Mouse (Mus musculus) heart, embryonic 11.5 days (tissue): ENCODE measurements around the gene Jph4. TPM values are rescaled to one million over a fixed set of nuclear protein-coding genes. Genes with fewer than 3 reads are reported as not detected.

Experiments used
- ATAC-seq: fragments of 200-750 bp; cut with Nextera tagmentation; replicated peaks from 2 replicates; pipeline ENCODE4 v1.8.0; 2017; ENCODE audit warnings: moderate library complexity; ENCODE audit not compliant: insufficient number of reproducible peaks, low FRiP score, low TSS enrichment
- H3K27ac ChIP-seq: fragments of 300-500 bp; sonication (generic); 2 replicates; pipeline ENCODE4 v1.5.1; 2014; ENCODE audit warnings: mild to moderate bottlenecking, low read depth, low read length
- H3K27me3 ChIP-seq: fragments of 300-500 bp; sonication (generic); 2 replicates; pipeline ENCODE4 v1.6.1; 2014; ENCODE audit warnings: mild to moderate bottlenecking, low read length, mixed read lengths; ENCODE audit not compliant: control insufficient read depth, insufficient read depth
- H3K36me3 ChIP-seq: fragments of 300-500 bp; sonication (generic); 2 replicates; pipeline ENCODE4 v1.6.1; 2014; ENCODE audit warnings: mild to moderate bottlenecking, low read length, moderate library complexity, mixed read lengths; ENCODE audit not compliant: control insufficient read depth, insufficient read depth
- H3K4me1 ChIP-seq: fragments of 300-500 bp; sonication (generic); 2 replicates; pipeline ENCODE4 v1.6.1; 2014; ENCODE audit warnings: low read length; ENCODE audit not compliant: control insufficient read depth, insufficient read depth
- H3K4me2 ChIP-seq: fragments of 300-500 bp; sonication (generic); 2 replicates; pipeline ENCODE4 v1.6.1; 2014; ENCODE audit warnings: mild to moderate bottlenecking, moderate library complexity
- H3K4me3 ChIP-seq: fragments of 300-500 bp; sonication (generic); 2 replicates; pipeline ENCODE4 v1.5.1; 2014; ENCODE audit warnings: low read depth, low read length
- H3K9ac ChIP-seq: fragments of 300-500 bp; sonication (generic); 2 replicates; pipeline ENCODE4 v1.6.1; 2014; ENCODE audit warnings: mild to moderate bottlenecking, low read depth, low read length, moderate library complexity
- H3K9me3 ChIP-seq: fragments of 300-500 bp; sonication (generic); replicated peaks from 2 replicates; pipeline ENCODE4 v1.6.1; 2016; ENCODE audit warnings: low read length; ENCODE audit not compliant: control insufficient read depth
- WGBS: fragments of 180-500 bp; shearing (Covaris S2); extraction: QIAGEN DNeasy Blood & Tissue Kit; methylation state at CpG from one replicate; pipeline ENCODE4 v1.1.7; 2014; ENCODE audit not compliant: insufficient replicate concordance; 5-methylcytosine and 5-hydroxymethylcytosine counted together
- polyA plus RNA-seq: library from polyadenylated mRNA; unstranded; fragments of >200 nt; fragmentation: Nextera tagmentation; extraction: Ambion mirVana; gene quantifications from 2 replicates; pipeline ENCODE4 v1.2.1, GENCODE M21; 2014

Gene Jph4
- polyA plus RNA-seq, 1 experiment from 2014 or later, result 0.31 TPM

- Histone ChIP-seq H3K36me3 (no peaks in the 10 kb centered on the region), H3K27me3 (peaks cover 86% of the 10 kb centered on the region), H3K4me3 (0 out of 2 replicates have a peak overlapping the region, but pooled peaks have one; percentile 12), H3K27ac (no peak overlapping the region), H3K9ac (no peak overlapping the region), H3K9me3 (no peaks in the 10 kb centered on the region), H3K4me1 (peaks cover 16% of the 10 kb centered on the region; the same call in 1 of the 2 replicates), H3K4me2 (peak overlapping the region; percentile 29)
- WGBS, result 59% methylated on average over 51 of the region's 51 CpGs
- ATAC-seq, result no peak
These were observed 3.3 kb downstream of the Jph4 start for GRCm38 (mm10) chr14:55113351-55113974.

- H3K4me1 ChIP-seq, result peaks cover 13% of the 10 kb centered on the region; the same call in 1 of the 2 replicates
- no peak overlapping the region for H3K9ac ChIP-seq
- 80% methylated on average over 2 of the region's 2 CpGs for WGBS
- ATAC-seq, result no peak
- no peaks in the 10 kb centered on the region for H3K9me3 ChIP-seq
- H3K27ac ChIP-seq, result no peak overlapping the region
- H3K36me3 ChIP-seq, result no peaks in the 10 kb centered on the region
- H3K4me2 ChIP-seq, result no peak overlapping the region
- H3K4me3 ChIP-seq, result no peak overlapping the region
- H3K27me3 ChIP-seq, result peaks cover 82% of the 10 kb centered on the region
These were observed 5.0 kb downstream of the Jph4 start for GRCm38 (mm10) chr14:55111720-55112119.

DNA sequence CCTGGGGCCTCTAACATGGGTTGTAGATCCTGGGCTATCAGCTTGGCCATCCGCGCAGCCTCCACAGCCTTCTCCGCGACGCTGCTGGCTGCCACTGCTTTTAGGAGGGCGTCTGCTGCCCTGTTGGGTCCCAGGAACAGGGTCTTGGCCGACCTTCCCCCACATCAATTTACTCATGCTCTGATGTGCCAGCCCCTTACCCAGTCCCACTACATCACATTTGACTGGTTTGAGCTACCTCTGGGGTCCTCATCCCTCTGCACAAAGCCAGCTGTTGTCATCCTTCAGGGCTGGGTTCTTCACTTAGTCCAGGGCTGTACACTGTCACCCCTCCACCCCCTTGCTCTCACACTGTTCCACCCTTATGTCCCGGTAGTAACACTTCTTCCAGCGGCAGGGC is 6.7 kb downstream of the Jph4 start:
- H3K4me1 ChIP-seq, result peaks cover 9% of the 10 kb centered on the region
- H3K27me3 ChIP-seq, result peaks cover 65% of the 10 kb centered on the region
- ATAC-seq, result no peak
- 31% methylated on average over 9 of the region's 9 CpGs for WGBS
- no peak overlapping the region for H3K4me2 ChIP-seq
- no peaks in the 10 kb centered on the region for H3K9me3 ChIP-seq
- H3K9ac ChIP-seq, result no peak overlapping the region
- no peak overlapping the region for H3K4me3 ChIP-seq
- no peaks in the 10 kb centered on the region for H3K36me3 ChIP-seq
- H3K27ac ChIP-seq, result no peak overlapping the region

DNA sequence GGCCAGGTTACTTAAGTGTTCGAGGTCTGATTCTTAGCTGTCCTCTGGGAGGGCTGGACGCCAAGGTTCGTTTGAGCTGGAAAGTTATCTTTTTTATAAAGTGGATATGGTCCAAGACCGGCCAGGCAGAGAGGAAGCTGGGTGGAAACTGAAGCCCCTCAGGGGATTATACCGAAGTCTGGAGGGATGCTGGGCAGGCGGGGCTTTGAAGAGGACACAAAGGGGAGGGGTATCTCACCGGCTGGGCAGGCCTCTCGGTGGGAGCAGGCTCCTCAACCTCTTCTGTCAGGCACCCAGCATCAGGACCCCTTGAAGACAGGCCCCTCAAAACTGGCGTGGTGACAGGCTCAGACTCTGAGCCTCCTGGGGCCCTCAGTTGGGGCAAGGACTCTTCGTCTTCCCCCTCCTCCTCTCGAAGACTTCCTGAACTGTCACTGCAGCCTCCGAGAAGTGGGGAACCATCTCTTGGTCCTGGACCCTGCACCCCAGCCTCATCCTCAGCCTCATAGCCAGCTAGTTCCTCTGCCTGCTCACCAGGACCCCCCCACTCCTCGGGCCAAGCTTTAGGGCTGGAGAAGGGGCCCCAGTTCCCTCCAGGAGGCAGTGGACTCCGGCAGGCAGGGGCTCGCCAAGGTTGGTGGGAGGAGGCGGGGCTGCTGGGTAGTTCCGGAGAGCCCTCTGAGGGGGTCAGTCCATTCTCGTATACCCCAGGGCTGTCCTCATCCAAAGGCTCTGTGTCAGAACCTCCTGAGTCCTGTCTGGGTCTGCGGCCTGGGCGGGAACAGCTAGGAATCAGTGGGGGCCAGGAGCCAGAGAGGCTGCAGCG is 7.5 kb downstream of the Jph4 start:
- ATAC-seq, result no peak
- Histone ChIP-seq H3K4me2 (no peak overlapping the region), H3K27me3 (peaks cover 57% of the 10 kb centered on the region), H3K27ac (no peak overlapping the region), H3K9me3 (no peaks in the 10 kb centered on the region), H3K9ac (no peak overlapping the region), H3K36me3 (no peaks in the 10 kb centered on the region), H3K4me1 (peaks cover 8% of the 10 kb centered on the region), H3K4me3 (no peak overlapping the region)
- WGBS, result 18% methylated on average over 20 of the region's 21 CpGs

GRCm38 (mm10) chr14:55108202-55108870 is 8.4 kb downstream of the Jph4 start:
- H3K27ac ChIP-seq, result no peak overlapping the region
- peaks cover 8% of the 10 kb centered on the region for H3K4me1 ChIP-seq
- ATAC-seq, result no peak
- H3K4me2 ChIP-seq, result no peak overlapping the region
- H3K9me3 ChIP-seq, result no peaks in the 10 kb centered on the region
- no peak overlapping the region for H3K4me3 ChIP-seq
- H3K36me3 ChIP-seq, result no peaks in the 10 kb centered on the region
- peaks cover 49% of the 10 kb centered on the region for H3K27me3 ChIP-seq
- 32% methylated on average over 9 of the region's 9 CpGs for WGBS
- H3K9ac ChIP-seq, result no peak overlapping the region

DNA sequence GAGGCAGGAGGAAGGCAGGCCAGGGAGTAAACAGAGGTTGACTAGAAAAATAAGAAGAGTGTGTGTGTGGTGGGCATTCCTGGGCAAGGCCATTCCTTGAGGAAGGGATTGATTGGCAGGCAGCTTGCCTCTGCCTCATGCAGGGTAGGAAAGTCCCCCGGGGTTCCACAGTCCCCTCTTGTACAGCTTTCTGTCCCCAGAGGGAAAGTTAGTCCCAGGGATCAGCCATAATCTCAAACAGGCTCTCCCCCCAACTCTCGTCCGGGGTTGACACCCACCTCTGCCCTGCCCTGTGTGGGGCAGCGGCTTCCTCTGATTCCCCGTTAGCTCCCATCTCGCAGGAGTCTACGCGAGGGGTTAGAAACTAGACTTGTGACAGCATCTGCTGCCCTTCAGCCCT is 9.7 kb downstream of the Jph4 start:
- Histone ChIP-seq H3K27ac (no peak overlapping the region), H3K4me2 (peak overlapping the region; percentile 98), H3K9ac (no peak overlapping the region), H3K27me3 (peaks cover 39% of the 10 kb centered on the region), H3K4me1 (peaks cover 8% of the 10 kb centered on the region), H3K36me3 (no peaks in the 10 kb centered on the region), H3K4me3 (no peak overlapping the region), H3K9me3 (no peaks in the 10 kb centered on the region)
- no peak for ATAC-seq
- WGBS, result 72% methylated on average over 8 of the region's 8 CpGs

DNA sequence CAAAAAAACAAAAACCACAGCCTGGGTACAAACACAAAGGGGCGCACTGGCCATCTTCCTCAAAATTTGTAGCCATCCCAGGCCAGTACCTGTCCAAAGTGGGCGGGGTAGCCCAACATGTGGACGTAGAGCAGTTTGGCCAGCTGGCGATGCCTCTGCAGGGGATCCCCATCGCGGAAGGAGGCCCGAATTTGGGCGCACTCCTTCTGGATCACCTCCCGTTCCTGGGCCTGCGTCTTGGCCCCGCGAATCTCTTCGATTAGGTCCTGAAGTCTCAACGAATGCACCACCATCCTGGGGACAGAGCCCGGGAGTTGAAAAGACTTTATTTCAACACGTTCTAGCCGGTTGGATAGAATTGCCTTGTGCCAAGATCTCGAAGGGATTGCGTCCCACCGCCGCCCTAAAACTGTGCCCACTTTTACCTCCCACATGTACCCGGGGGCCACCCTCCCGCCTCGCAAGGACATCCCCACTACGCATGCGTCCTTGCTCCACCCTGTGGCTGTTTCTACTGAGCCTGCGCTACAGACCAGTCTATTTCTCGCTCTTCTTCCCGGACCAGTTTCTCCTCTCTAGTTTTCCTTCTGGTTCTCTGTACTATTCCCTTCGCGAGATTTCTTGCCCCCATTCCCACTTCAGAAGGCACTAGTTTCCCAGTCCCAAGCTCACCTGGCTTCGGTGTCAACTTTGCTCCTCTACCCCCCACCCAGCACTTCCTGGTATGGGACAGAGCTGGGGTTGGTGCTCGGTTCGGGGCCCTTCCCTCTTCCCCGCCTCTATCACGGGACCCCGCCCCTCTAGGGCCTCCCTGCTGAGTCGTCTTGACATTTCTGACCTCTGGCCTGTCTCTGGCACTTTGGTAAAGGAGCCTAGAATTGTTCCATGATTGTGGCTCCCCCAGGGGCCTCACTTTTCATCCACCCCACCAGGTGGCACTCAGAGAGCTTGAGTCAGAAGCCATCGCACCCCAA is 10.6 kb downstream of the Jph4 start, which contains the start of gene Ap1g2:
Ap1g2 (minus strand) TSS at position 758 of the 974 bp plus-strand sequence.
- Histone ChIP-seq H3K36me3 (no peaks in the 10 kb centered on the region), H3K4me1 (peaks cover 8% of the 10 kb centered on the region), H3K4me2 (peak within 1 kb of the TSS; percentile 98), H3K9ac (peak within 1 kb of the TSS; percentile 72), H3K27me3 (peaks cover 30% of the 10 kb centered on the region), H3K27ac (peak within 1 kb of the TSS; percentile 8; the same call in 1 of the 2 replicates), H3K4me3 (peak within 1 kb of the TSS; percentile 56), H3K9me3 (no peaks in the 10 kb centered on the region)
- ATAC-seq, result peak; percentile 80
- WGBS, result under 1% methylated on average over 39 of the region's 39 CpGs

GRCm38 (mm10) chr14:55105386-55105785 is 11.3 kb downstream of the Jph4 start:
- H3K4me1 ChIP-seq, result peaks cover 8% of the 10 kb centered on the region
- peak overlapping the region; percentile 98 for H3K4me2 ChIP-seq
- H3K9me3 ChIP-seq, result no peaks in the 10 kb centered on the region
- H3K4me3 ChIP-seq, result peak overlapping the region; percentile 56
- peak overlapping the region; percentile 72; the same call in 1 of the 2 replicates for H3K9ac ChIP-seq
- peaks cover 24% of the 10 kb centered on the region for H3K27me3 ChIP-seq
- ATAC-seq, result no peak
- no peak overlapping the region for H3K27ac ChIP-seq
- H3K36me3 ChIP-seq, result no peaks in the 10 kb centered on the region
- 6% methylated on average over 7 of the region's 7 CpGs for WGBS
